Mouse (Mus musculus) kidney, postnatal 0 days (tissue): ENCODE measurements around the gene Olfr1128. TPM values are rescaled to one million over a fixed set of nuclear protein-coding genes. Genes with fewer than 3 reads are reported as not detected.
"Not testable (repeated sequence)": the region's sequence is repeated elsewhere in the genome, so short reads cannot be mapped to it uniquely, and the experiment has no call there.

Experiments
- ATAC-seq: fragments of 200-750 bp; cut with Nextera tagmentation; replicated peaks from 2 replicates; pipeline ENCODE4 v1.8.0; 2017; ENCODE audit warnings: low read depth, moderate number of reproducible peaks, moderate TSS enrichment, moderate library complexity; ENCODE audit not compliant: low FRiP score
- DNase-seq: peaks from one replicate; pipeline ENCODE4 v3.0.0-alpha.2; 2016; ENCODE audit warnings: low spot score
- H3K27ac ChIP-seq: fragments of 300-500 bp; sonication (generic); 2 replicates; pipeline ENCODE4 v1.5.1; 2014; ENCODE audit warnings: mild to moderate bottlenecking
- H3K27me3 ChIP-seq: fragments of 300-500 bp; sonication (generic); 2 replicates; pipeline ENCODE4 v1.6.1; 2014; ENCODE audit warnings: low read length, mixed read lengths; ENCODE audit not compliant: insufficient read depth
- H3K36me3 ChIP-seq: fragments of 300-500 bp; sonication (generic); 2 replicates; pipeline ENCODE4 v1.6.1; 2014; ENCODE audit warnings: low read length, mixed read lengths; ENCODE audit not compliant: insufficient read depth
- H3K4me1 ChIP-seq: fragments of 300-500 bp; sonication (generic); replicated peaks from 2 replicates; pipeline ENCODE4 v1.6.1; 2014; ENCODE audit warnings: antibody characterized with exemption, low read length, mixed read lengths; ENCODE audit not compliant: insufficient read depth
- H3K4me2 ChIP-seq: fragments of 300-500 bp; sonication (generic); 2 replicates; pipeline ENCODE4 v1.6.1; 2014; ENCODE audit warnings: mild to moderate bottlenecking, low read length, moderate library complexity, mixed read lengths
- H3K4me3 ChIP-seq: fragments of 300-500 bp; sonication (generic); replicated peaks from 2 replicates; pipeline ENCODE4 v1.5.1; 2014; ENCODE audit warnings: low read depth, low read length
- H3K9ac ChIP-seq: fragments of 300-500 bp; sonication (generic); 2 replicates; pipeline ENCODE4 v1.6.1; 2014; ENCODE audit warnings: low read depth, low read length
- H3K9me3 ChIP-seq: fragments of 300-500 bp; sonication (generic); replicated peaks from 2 replicates; pipeline ENCODE4 v1.6.1; 2016; ENCODE audit warnings: low read length, inconsistent platforms, mixed read lengths
- CTCF ChIP-seq: IDR thresholded peaks from 2 replicates; pipeline ENCODE4 v1.5.1; 2016; ENCODE audit warnings: antibody characterized with exemption, low read depth, mild to moderate bottlenecking, moderate library complexity
- WGBS: fragments of 180-500 bp; shearing (Covaris S2); extraction: QIAGEN DNeasy Blood & Tissue Kit; methylation state at CpG from one replicate; pipeline ENCODE4 v1.1.7; 2014; 5-methylcytosine and 5-hydroxymethylcytosine counted together
- polyA plus RNA-seq: library from polyadenylated mRNA; unstranded; fragments of >200 nt; fragmentation: Nextera tagmentation; extraction: Ambion mirVana; gene quantifications from 2 replicates; pipeline ENCODE4 v1.2.1, GENCODE M21; 2015

Gene Olfr1128
- polyA plus RNA-seq, 1 experiment from 2014 or later: not detected

- no peaks in the 10 kb centered on the region for H3K4me1 ChIP-seq
- H3K9me3 ChIP-seq: no peaks in the 10 kb centered on the region
- no peak overlapping the region for H3K9ac ChIP-seq
- no peaks in the 10 kb centered on the region for H3K36me3 ChIP-seq
- DNase-seq (no peak), ATAC-seq (no peak)
- H3K27ac ChIP-seq: no peak overlapping the region
- H3K4me2 ChIP-seq: no peak overlapping the region
- no peaks in the 10 kb centered on the region for H3K27me3 ChIP-seq
- no peak overlapping the region for H3K4me3 ChIP-seq
- 84% methylated on average over 3 of the region's 3 CpGs for WGBS
- TF ChIP-seq CTCF: no peak
Observed at GRCm38 (mm10) chr2:87516581-87516980, 28.8 kb downstream of the Olfr1128 start.

- H3K4me3 ChIP-seq: no peak overlapping the region
- no peaks in the 10 kb centered on the region for H3K27me3 ChIP-seq
- DNase-seq: no peak
- no peak for TF ChIP-seq CTCF
- no peak for ATAC-seq
- H3K36me3 ChIP-seq: no peaks in the 10 kb centered on the region
- H3K4me2 ChIP-seq: no peak overlapping the region
- WGBS: 80% methylated on average over 7 of the region's 8 CpGs
- no peak overlapping the region for H3K27ac ChIP-seq
- H3K4me1 ChIP-seq: no peaks in the 10 kb centered on the region
- no peak overlapping the region for H3K9ac ChIP-seq
- no peaks in the 10 kb centered on the region for H3K9me3 ChIP-seq
Observed at GRCm38 (mm10) chr2:87515457-87516060, 29.8 kb downstream of the Olfr1128 start.

- WGBS: 85% methylated on average over 2 of the region's 2 CpGs
- no peaks in the 10 kb centered on the region for H3K9me3 ChIP-seq
- no peak for DNase-seq
- no peaks in the 10 kb centered on the region for H3K36me3 ChIP-seq
- H3K4me1 ChIP-seq: no peaks in the 10 kb centered on the region
- no peak for TF ChIP-seq CTCF
- no peak overlapping the region for H3K27ac ChIP-seq
- no peak overlapping the region for H3K9ac ChIP-seq
- ATAC-seq: no peak
- H3K27me3 ChIP-seq: no peaks in the 10 kb centered on the region
- H3K4me3 ChIP-seq: no peak overlapping the region
- H3K4me2 ChIP-seq: no peak overlapping the region
Observed at GRCm38 (mm10) chr2:87515046-87515445, 30.3 kb downstream of the Olfr1128 start.

GRCm38 (mm10) chr2:87506265-87506664, 39.1 kb downstream of the Olfr1128 start, which contains the start of gene Pramel6:
Gene Pramel6 (plus strand): TSS chr2:87506565.
- TF ChIP-seq CTCF: no peak
- no peaks in the 10 kb centered on the region for H3K27me3 ChIP-seq
- H3K9me3 ChIP-seq: no peaks in the 10 kb centered on the region
- 87% methylated on average over 6 of the region's 6 CpGs for WGBS
- H3K4me1 ChIP-seq: no peaks in the 10 kb centered on the region
- ATAC-seq: no peak
- no peaks in the 10 kb centered on the region for H3K36me3 ChIP-seq
- no peak within 1 kb of the TSS for H3K27ac ChIP-seq
- no peak within 1 kb of the TSS for H3K4me3 ChIP-seq
- no peak within 1 kb of the TSS for H3K4me2 ChIP-seq
- no peak for DNase-seq
- H3K9ac ChIP-seq: no peak within 1 kb of the TSS

GRCm38 (mm10) chr2:87496993-87497392, 48.3 kb downstream of the Olfr1128 start, which contains the start of gene Pramel7:
Gene Pramel7 (minus strand): TSS chr2:87497093.
- not testable (repeated sequence) for DNase-seq, ATAC-seq, H3K27me3 ChIP-seq, H3K36me3 ChIP-seq, H3K9me3 ChIP-seq, H3K4me3 ChIP-seq, H3K27ac ChIP-seq, H3K4me2 ChIP-seq, H3K9ac ChIP-seq, H3K4me1 ChIP-seq
- 92% methylated on average over 3 of the region's 5 CpGs for WGBS

Other genes starting within 250 kb of the Olfr1128 start
- not detected in 2 replicates for gene Olfr1118, start 238.0 kb downstream of the Olfr1128 start, polyA plus RNA-seq
- not detected in 2 replicates for gene Olfr1120, start 190.7 kb downstream of the Olfr1128 start, polyA plus RNA-seq
- gene Olfr1121, start 175.6 kb downstream of the Olfr1128 start, polyA plus RNA-seq: not detected in 2 replicates
- gene Olfr1122, start 159.7 kb downstream of the Olfr1128 start, polyA plus RNA-seq: not detected in 2 replicates
- gene Olfr1123, start 128.9 kb downstream of the Olfr1128 start, polyA plus RNA-seq: not detected in 2 replicates
- gene Olfr1124, start 115.3 kb downstream of the Olfr1128 start, polyA plus RNA-seq: 0.05 TPM in 1 of 2 replicates, not detected in the other
- gene Olfr1126, start 91.6 kb downstream of the Olfr1128 start, polyA plus RNA-seq: not detected in 2 replicates
- gene Pramel7, start 48.4 kb downstream of the Olfr1128 start, polyA plus RNA-seq: not detected in 2 replicates
- gene Pramel6, start 39.0 kb downstream of the Olfr1128 start, polyA plus RNA-seq: not detected in 2 replicates
- gene Olfr153, start 13.7 kb downstream of the Olfr1128 start, polyA plus RNA-seq: not detected in 2 replicates
- gene Olfr1129, start 28.4 kb upstream of the Olfr1128 start, polyA plus RNA-seq: not detected in 2 replicates
- not detected in 2 replicates for gene Olfr1130, start 60.7 kb upstream of the Olfr1128 start, polyA plus RNA-seq
- not detected in 2 replicates for gene Olfr1131, start 81.6 kb upstream of the Olfr1128 start, polyA plus RNA-seq
- gene Olfr1132, start 92.0 kb upstream of the Olfr1128 start, polyA plus RNA-seq: not detected in 2 replicates
- gene Olfr1133, start 101.8 kb upstream of the Olfr1128 start, polyA plus RNA-seq: not detected in 2 replicates
- not detected in 2 replicates for gene Olfr1134, start 112.9 kb upstream of the Olfr1128 start, polyA plus RNA-seq
- not detected in 2 replicates for gene Olfr1135, start 128.1 kb upstream of the Olfr1128 start, polyA plus RNA-seq
- gene Olfr1136, start 148.4 kb upstream of the Olfr1128 start, polyA plus RNA-seq: not detected in 2 replicates
- not detected in 2 replicates for gene Olfr1137, start 167.6 kb upstream of the Olfr1128 start, polyA plus RNA-seq
- gene Olfr1138, start 194.4 kb upstream of the Olfr1128 start, polyA plus RNA-seq: not detected in 2 replicates
- not detected in 2 replicates for gene Olfr1140, start 198.2 kb upstream of the Olfr1128 start, polyA plus RNA-seq
- gene Olfr1141, start 208.4 kb upstream of the Olfr1128 start, polyA plus RNA-seq: not detected in 2 replicates
- gene Olfr152, start 233.9 kb upstream of the Olfr1128 start, polyA plus RNA-seq: not detected in 2 replicates